Mouse (Mus musculus): ENCODE results near the gene Fndc3b. TPM values are rescaled to one million over a fixed set of nuclear protein-coding genes. Genes with fewer than 3 reads are reported as not detected.

The Fndc3b gene
- 11.3 and 11.4 TPM in 2 replicates for polyA plus RNA-seq (2016; fragmentation: Nextera tagmentation; extraction: Ambion mirVana)

- Histone ChIP-seq H3K9me3 (replicated peaks) (no peaks in the 10 kb centered on the region), H3K4me3 (peak within 1 kb of the TSS; percentile 92), H3K27me3 (ENCODE audit: low read depth, poor library complexity, severe bottlenecking) (peaks cover 16% of the 10 kb centered on the region; the same call in 1 of the 2 replicates), H3K27ac (replicated peaks) (peak within 1 kb of the TSS; percentile 97), H3K4me1 (peaks cover 44% of the 10 kb centered on the region), H3K36me3 (no peaks in the 10 kb centered on the region)
- peak; percentile 94 for DNase-seq (ENCODE audit: low spot score)
- under 1% methylated on average over 90 of the region's 90 CpGs for WGBS
Observed at GRCm38 (mm10) chr3:27710648-27711428, at the start of gene Fndc3b. Fndc3b (minus strand) TSS chr3:27711307.

- H3K4me3 ChIP-seq = no peak overlapping the region
Observed at GRCm38 (mm10) chr3:27760278-27760677, 49.2 kb upstream of the Fndc3b start.

DNA sequence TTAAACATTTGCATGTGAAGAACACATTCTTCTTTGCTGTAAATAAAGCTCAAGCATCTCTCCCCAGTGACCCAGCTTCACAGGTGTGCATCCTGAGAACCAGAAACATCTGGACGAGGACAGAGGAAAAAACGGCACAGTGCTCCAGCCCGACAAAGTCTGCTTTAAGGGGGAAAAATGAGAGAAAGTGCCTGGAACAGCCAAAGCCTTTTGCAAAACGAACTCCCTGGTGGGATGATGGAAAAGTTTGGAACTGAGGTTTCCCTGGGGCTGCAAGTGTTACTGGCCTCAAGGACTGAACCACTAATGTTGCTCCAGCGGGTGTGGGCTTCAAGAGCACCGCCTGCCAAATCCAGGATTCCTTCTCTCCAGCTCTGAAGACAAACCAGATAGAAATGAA, 47.9 kb upstream of the Fndc3b start:
- WGBS = 61% methylated on average over 6 of the region's 6 CpGs
- no peaks in the 10 kb centered on the region for H3K9me3 ChIP-seq (replicated peaks)
- 0 out of 2 replicates have a peak, but pooled peaks cover 3% of the 10 kb centered on the region for H3K4me1 ChIP-seq
- DNase-seq (ENCODE audit: low spot score) = no peak
- H3K4me3 ChIP-seq = no peak overlapping the region
- H3K36me3 ChIP-seq = no peaks in the 10 kb centered on the region
- H3K27ac ChIP-seq (replicated peaks) = no peak overlapping the region
- no peaks in the 10 kb centered on the region for H3K27me3 ChIP-seq (ENCODE audit: low read depth, poor library complexity, severe bottlenecking)

More at GRCm38 (mm10) chr3:27760278-27760677, 49.2 kb upstream of the Fndc3b start:
- WGBS = 89% methylated on average over 2 of the region's 2 CpGs
- DNase-seq (ENCODE audit: low spot score) = no peak
- Histone ChIP-seq H3K27ac (replicated peaks) (no peak overlapping the region), H3K36me3 (no peaks in the 10 kb centered on the region), H3K9me3 (replicated peaks) (no peaks in the 10 kb centered on the region), H3K4me1 (0 out of 2 replicates have a peak, but pooled peaks cover 3% of the 10 kb centered on the region), H3K27me3 (ENCODE audit: low read depth, poor library complexity, severe bottlenecking) (no peaks in the 10 kb centered on the region)

- DNase-seq (ENCODE audit: low spot score) = no peak
- H3K4me3 ChIP-seq = no peak overlapping the region
- WGBS = 82% methylated on average over 5 of the region's 5 CpGs
Observed at GRCm38 (mm10) chr3:27751657-27752056, 40.5 kb upstream of the Fndc3b start.

DNA sequence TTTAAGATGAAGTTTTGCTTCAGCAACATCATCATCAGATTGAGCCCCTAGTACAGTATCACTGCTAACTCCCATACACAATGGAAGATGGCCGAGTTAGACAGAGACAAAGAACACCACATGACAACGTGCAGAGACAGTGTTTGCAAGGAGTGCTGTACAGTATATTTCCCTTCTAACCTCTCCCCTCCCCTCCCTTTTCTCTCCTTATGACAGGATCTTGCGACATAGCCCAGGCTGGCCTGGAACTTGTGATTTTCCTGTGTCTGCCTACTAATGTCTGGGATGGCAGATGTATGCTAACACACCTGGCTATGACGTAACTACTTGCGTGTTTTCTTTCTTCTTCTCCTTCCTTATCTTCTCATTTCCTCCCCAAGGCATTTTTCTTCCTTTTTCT, 40.0 kb upstream of the Fndc3b start:
- Histone ChIP-seq H3K4me1 (no peaks in the 10 kb centered on the region), H3K9me3 (replicated peaks) (no peaks in the 10 kb centered on the region), H3K36me3 (no peaks in the 10 kb centered on the region), H3K4me3 (no peak overlapping the region), H3K27me3 (ENCODE audit: low read depth, poor library complexity, severe bottlenecking) (no peaks in the 10 kb centered on the region), H3K27ac (replicated peaks) (no peak overlapping the region)
- DNase-seq (ENCODE audit: low spot score) = no peak
- WGBS = 89% methylated on average over 5 of the region's 5 CpGs

More at GRCm38 (mm10) chr3:27751657-27752056, 40.5 kb upstream of the Fndc3b start:
- no peaks in the 10 kb centered on the region for H3K36me3 ChIP-seq
- no peaks in the 10 kb centered on the region for H3K9me3 ChIP-seq (replicated peaks)
- no peaks in the 10 kb centered on the region for H3K4me1 ChIP-seq
- H3K27me3 ChIP-seq (ENCODE audit: low read depth, poor library complexity, severe bottlenecking) = no peaks in the 10 kb centered on the region
- no peak overlapping the region for H3K27ac ChIP-seq (replicated peaks)

DNA sequence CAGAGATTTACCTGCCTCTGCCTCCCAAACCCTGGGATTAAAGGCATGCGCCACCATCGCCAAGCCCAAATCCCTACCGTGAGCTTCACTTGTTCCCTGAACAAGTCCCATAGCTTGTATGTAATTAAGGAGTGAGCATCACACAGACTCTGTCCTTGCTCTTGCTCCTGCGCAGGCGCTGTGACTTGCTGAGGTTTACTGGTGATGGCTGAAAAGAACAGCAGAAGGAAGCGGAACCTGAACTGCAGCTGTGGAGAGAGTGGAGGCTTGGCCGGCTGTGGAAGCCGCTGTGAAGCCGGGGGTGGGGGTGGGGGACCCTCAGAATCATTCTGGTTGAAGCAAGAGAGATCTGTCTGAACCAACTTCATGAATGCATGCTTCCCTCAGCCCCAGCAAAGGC, 34.5 kb upstream of the Fndc3b start:
- Histone ChIP-seq H3K27ac (replicated peaks) (no peak overlapping the region), H3K4me1 (no peaks in the 10 kb centered on the region; the same call in 1 of the 2 replicates), H3K4me3 (no peak overlapping the region), H3K27me3 (ENCODE audit: low read depth, poor library complexity, severe bottlenecking) (no peaks in the 10 kb centered on the region), H3K9me3 (replicated peaks) (0 out of 2 replicates have a peak, but pooled peaks cover 4% of the 10 kb centered on the region), H3K36me3 (no peaks in the 10 kb centered on the region)
- 92% methylated on average over 9 of the region's 9 CpGs for WGBS
- no peak for DNase-seq (ENCODE audit: low spot score)

GRCm38 (mm10) chr3:27744754-27745153, 33.6 kb upstream of the Fndc3b start:
- no peaks in the 10 kb centered on the region for H3K36me3 ChIP-seq
- no peak for DNase-seq (ENCODE audit: low spot score)
- WGBS = 68% methylated on average over 7 of the region's 7 CpGs
- no peak overlapping the region for H3K4me3 ChIP-seq
- peaks cover 4% of the 10 kb centered on the region for H3K4me1 ChIP-seq
- 0 out of 2 replicates have a peak, but pooled peaks cover 4% of the 10 kb centered on the region for H3K9me3 ChIP-seq (replicated peaks)
- no peaks in the 10 kb centered on the region for H3K27me3 ChIP-seq (ENCODE audit: low read depth, poor library complexity, severe bottlenecking)
- no peak overlapping the region for H3K27ac ChIP-seq (replicated peaks)

- Histone ChIP-seq H3K9me3 (replicated peaks) (0 out of 2 replicates have a peak, but pooled peaks cover 4% of the 10 kb centered on the region), H3K4me1 (peaks cover 7% of the 10 kb centered on the region), H3K27me3 (ENCODE audit: low read depth, poor library complexity, severe bottlenecking) (no peaks in the 10 kb centered on the region), H3K4me3 (no peak overlapping the region), H3K36me3 (no peaks in the 10 kb centered on the region), H3K27ac (replicated peaks) (no peak overlapping the region)
- WGBS = 90% methylated on average over 9 of the region's 9 CpGs
- no peak for DNase-seq (ENCODE audit: low spot score)
Observed at GRCm38 (mm10) chr3:27743271-27744145, 32.4 kb upstream of the Fndc3b start.

DNA sequence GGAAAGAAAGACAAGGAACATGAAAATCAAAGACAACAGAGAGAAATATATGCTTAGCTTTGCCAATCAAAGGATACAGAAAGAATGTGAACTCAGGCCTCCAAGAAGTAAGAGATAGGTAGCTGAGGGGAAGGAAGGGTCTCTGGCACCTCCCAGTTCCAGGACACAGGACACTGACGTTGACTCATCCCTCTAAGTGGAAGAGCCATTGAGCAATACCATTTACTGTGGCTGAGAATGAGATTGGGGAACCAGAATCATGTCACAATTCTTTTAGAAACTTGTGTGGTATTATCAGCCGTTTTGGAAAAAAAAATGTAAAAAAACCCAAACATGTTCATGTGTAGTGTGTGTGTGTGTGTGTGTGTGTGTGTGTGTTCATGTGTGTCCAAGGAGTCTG, 31.0 kb upstream of the Fndc3b start:
- no peaks in the 10 kb centered on the region for H3K36me3 ChIP-seq
- no peak for DNase-seq (ENCODE audit: low spot score)
- no peak overlapping the region for H3K4me3 ChIP-seq
- H3K4me1 ChIP-seq = peaks cover 7% of the 10 kb centered on the region
- no peaks in the 10 kb centered on the region for H3K27me3 ChIP-seq (ENCODE audit: low read depth, poor library complexity, severe bottlenecking)
- H3K9me3 ChIP-seq (replicated peaks) = 0 out of 2 replicates have a peak, but pooled peaks cover 4% of the 10 kb centered on the region
- no peak overlapping the region for H3K27ac ChIP-seq (replicated peaks)
- WGBS = 77% methylated on average over 2 of the region's 2 CpGs

DNA sequence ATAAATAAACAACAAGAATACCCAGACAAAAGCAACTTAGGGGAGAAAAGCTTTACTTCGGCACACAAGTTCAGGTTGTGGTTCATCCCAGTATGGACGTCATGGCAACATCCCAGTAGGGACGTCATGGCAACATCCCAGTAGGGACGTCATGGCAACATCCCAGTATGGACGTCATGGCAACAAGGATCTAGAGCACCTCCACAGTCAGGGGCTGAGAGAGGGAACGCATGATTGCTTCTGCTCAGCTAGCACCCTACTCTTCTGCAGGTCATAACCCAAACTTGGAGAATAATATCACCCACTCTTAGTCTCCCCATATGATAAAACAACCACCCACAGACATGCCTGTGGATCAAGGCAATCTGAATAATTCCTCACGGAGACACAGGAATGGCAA, 29.0 kb upstream of the Fndc3b start:
- Histone ChIP-seq H3K4me1 (peaks cover 14% of the 10 kb centered on the region), H3K9me3 (replicated peaks) (no peaks in the 10 kb centered on the region), H3K27ac (replicated peaks) (no peak overlapping the region), H3K36me3 (no peaks in the 10 kb centered on the region), H3K27me3 (ENCODE audit: low read depth, poor library complexity, severe bottlenecking) (no peaks in the 10 kb centered on the region), H3K4me3 (no peak overlapping the region)
- 71% methylated on average over 7 of the region's 7 CpGs for WGBS
- no peak for DNase-seq (ENCODE audit: low spot score)

- peaks cover 14% of the 10 kb centered on the region for H3K4me1 ChIP-seq
- H3K27ac ChIP-seq (replicated peaks) = 0 out of 2 replicates have a peak overlapping the region, but pooled peaks have one; percentile 28
- H3K36me3 ChIP-seq = no peaks in the 10 kb centered on the region
- DNase-seq (ENCODE audit: low spot score) = peak; percentile 34
- no peaks in the 10 kb centered on the region for H3K27me3 ChIP-seq (ENCODE audit: low read depth, poor library complexity, severe bottlenecking)
- WGBS = 29% methylated on average over 9 of the region's 9 CpGs
- H3K4me3 ChIP-seq = no peak overlapping the region
- H3K9me3 ChIP-seq (replicated peaks) = no peaks in the 10 kb centered on the region
Observed at GRCm38 (mm10) chr3:27736180-27736579, 25.1 kb upstream of the Fndc3b start.

DNA sequence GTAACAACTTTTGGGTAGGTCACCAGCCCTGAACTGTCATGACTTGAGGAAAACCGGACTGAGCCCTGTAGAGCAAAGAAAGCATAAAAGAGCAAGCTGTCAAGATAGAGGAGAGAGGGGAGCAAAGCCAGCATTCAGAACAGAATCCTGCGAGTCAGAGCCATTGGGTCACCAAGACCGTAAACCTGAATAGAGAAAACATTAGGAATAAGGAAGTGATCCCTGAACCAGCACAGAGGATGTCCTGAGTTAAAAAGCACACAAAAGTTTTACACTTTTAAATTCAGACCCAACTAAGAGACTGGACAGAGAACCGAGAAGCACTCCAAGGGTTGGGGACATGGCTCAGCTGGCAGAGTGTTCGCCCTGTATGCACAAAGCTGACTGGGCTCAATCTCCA, 24.0 kb upstream of the Fndc3b start:
- DNase-seq (ENCODE audit: low spot score) = no peak
- Histone ChIP-seq H3K9me3 (replicated peaks) (no peaks in the 10 kb centered on the region), H3K36me3 (no peaks in the 10 kb centered on the region), H3K4me3 (no peak overlapping the region), H3K27ac (replicated peaks) (no peak overlapping the region), H3K27me3 (ENCODE audit: low read depth, poor library complexity, severe bottlenecking) (no peaks in the 10 kb centered on the region), H3K4me1 (peaks cover 14% of the 10 kb centered on the region)
- WGBS = 79% methylated on average over 5 of the region's 5 CpGs
